Mouse (Mus musculus) kidney, adult 2 months (tissue): ENCODE data around the gene Srp54c. TPM values are rescaled to one million over a fixed set of nuclear protein-coding genes. Genes with fewer than 3 reads are reported as not detected.

ENCODE experiments used
- DNase-seq: peaks from one replicate; pipeline ENCODE4 v3.0.0; 2021
- H3K27ac ChIP-seq: fragments of 200-500 bp; 2 replicates; pipeline ENCODE4 v1.5.1; 2012; ENCODE audit warnings: low read depth, low read length, control low read depth, inconsistent platforms; ENCODE audit not compliant: insufficient read depth
- H3K27me3 ChIP-seq: fragments of 200-500 bp; replicated peaks from 2 replicates; pipeline ENCODE4 v1.6.1; 2012; ENCODE audit warnings: mild to moderate bottlenecking, moderate library complexity, low read length, inconsistent platforms; ENCODE audit not compliant: control insufficient read depth, insufficient read depth
- H3K36me3 ChIP-seq: fragments of 200-500 bp; 2 replicates; pipeline ENCODE4 v1.6.1; 2012; ENCODE audit warnings: mild to moderate bottlenecking, moderate library complexity, low read length, inconsistent platforms; ENCODE audit not compliant: control insufficient read depth, insufficient read depth
- H3K4me1 ChIP-seq: fragments of 200-500 bp; 2 replicates; pipeline ENCODE4 v1.6.1; 2011; ENCODE audit warnings: low read length; ENCODE audit not compliant: control insufficient read depth, insufficient read depth
- H3K4me3 ChIP-seq: fragments of 200-500 bp; 2 replicates; pipeline ENCODE4 v1.5.1; 2011; ENCODE audit warnings: mild to moderate bottlenecking, low read depth, low read length, control low read depth; ENCODE audit not compliant: insufficient read depth
- CTCF ChIP-seq: fragments of 200-500 bp; conservative IDR thresholded peaks from 2 replicates; pipeline ENCODE4 v1.5.1; 2011; ENCODE audit warnings: low read depth, mild to moderate bottlenecking, control low read depth, low read length, moderate library complexity, mixed read lengths; ENCODE audit not compliant: insufficient read depth, insufficient read length
- POLR2A ChIP-seq: fragments of 200-500 bp; IDR thresholded peaks from one replicate; pipeline ENCODE4 v1.6.1; 2011; ENCODE audit warnings: low read depth, low read length, control low read depth
- WGBS: fragments of 180-500 bp; shearing (Covaris S2); methylation state at CpG from one replicate; pipeline ENCODE4 v1.1.7; 2018; 5-methylcytosine and 5-hydroxymethylcytosine counted together
- polyA plus RNA-seq: library from polyadenylated mRNA; depleted of rRNA; stranded (reverse); fragments of >200 nt; gene quantifications from 2 replicates; pipeline ENCODE4 v1.2.3, GENCODE M21; 2012; rRNA removed

Gene Srp54c
- polyA plus RNA-seq, 1 experiment: 10.0 TPM

- WGBS: over 99% methylated on average over 4 of the region's 4 CpGs
- Histone ChIP-seq H3K27me3 (no peaks in the 10 kb centered on the region), H3K4me1 (peaks cover 4% of the 10 kb centered on the region), H3K36me3 (no peaks in the 10 kb centered on the region), H3K27ac (no peak overlapping the region), H3K4me3 (no peak overlapping the region)
- no peak for DNase-seq
- TF ChIP-seq CTCF (no peak), POLR2A (no peak)
These were observed 76.4 kb downstream of the Srp54c start for GRCm38 (mm10) chr12:55306371-55306770.

- WGBS: 86% methylated on average over 6 of the region's 6 CpGs
These were observed 77.6 kb downstream of the Srp54c start for GRCm38 (mm10) chr12:55307566-55307965.

GRCm38 (mm10) chr12:55308731-55309130, 78.8 kb downstream of the Srp54c start:
- Histone ChIP-seq H3K27me3 (no peaks in the 10 kb centered on the region), H3K27ac (no peak overlapping the region), H3K4me3 (no peak overlapping the region), H3K4me1 (no peaks in the 10 kb centered on the region), H3K36me3 (no peaks in the 10 kb centered on the region)
- TF ChIP-seq CTCF: no peak
- 44% methylated on average over 9 of the region's 9 CpGs for WGBS
- peak; percentile 68 for DNase-seq

More at GRCm38 (mm10) chr12:55307566-55307965, 77.6 kb downstream of the Srp54c start:
- Histone ChIP-seq H3K4me3 (no peak overlapping the region), H3K27me3 (no peaks in the 10 kb centered on the region), H3K27ac (no peak overlapping the region), H3K36me3 (no peaks in the 10 kb centered on the region), H3K4me1 (no peaks in the 10 kb centered on the region)
- no peak for DNase-seq
- no peak for TF ChIP-seq POLR2A
- TF ChIP-seq CTCF: no peak

GRCm38 (mm10) chr12:55309501-55309900, 79.5 kb downstream of the Srp54c start:
- Histone ChIP-seq H3K36me3 (no peaks in the 10 kb centered on the region), H3K4me3 (no peak overlapping the region), H3K27me3 (no peaks in the 10 kb centered on the region), H3K4me1 (no peaks in the 10 kb centered on the region), H3K27ac (no peak overlapping the region)
- no peak for DNase-seq
- no peak for TF ChIP-seq POLR2A
- no peak for TF ChIP-seq CTCF
- 83% methylated on average over 8 of the region's 8 CpGs for WGBS

- Histone ChIP-seq H3K27me3 (no peaks in the 10 kb centered on the region), H3K36me3 (no peaks in the 10 kb centered on the region), H3K4me1 (no peaks in the 10 kb centered on the region), H3K27ac (no peak overlapping the region), H3K4me3 (no peak overlapping the region)
- 86% methylated on average over 7 of the region's 7 CpGs for WGBS
- DNase-seq: no peak
- TF ChIP-seq CTCF (no peak), POLR2A (no peak)
These were observed 81.9 kb downstream of the Srp54c start for GRCm38 (mm10) chr12:55311841-55312240.

Other genes starting within 250 kb of the Srp54c start
- not detected in 2 replicates for gene Gm20403, start 243.6 kb upstream of the Srp54c start, polyA plus RNA-seq
- 2.6 and 3.8 TPM in 2 replicates for gene Baz1a, start 215.8 kb upstream of the Srp54c start, polyA plus RNA-seq
- 7.0 and 9.1 TPM in 2 replicates for gene 2700097O09Rik, start 150.1 kb upstream of the Srp54c start, polyA plus RNA-seq
- gene Srp54a, start 149.9 kb upstream of the Srp54c start, polyA plus RNA-seq: 12.8 and 14.5 TPM in 2 replicates
- gene Fam177a, start 105.7 kb upstream of the Srp54c start, polyA plus RNA-seq: 4.9 and 5.6 TPM in 2 replicates
- 12.6 and 13.3 TPM in 2 replicates for gene Srp54b, start 75.1 kb upstream of the Srp54c start, polyA plus RNA-seq
- gene 1700047I17Rik2, start 30.6 kb upstream of the Srp54c start, polyA plus RNA-seq: not detected in 2 replicates
- 12.5 and 13.2 TPM in 2 replicates for gene 1110008L16Rik, start 69.4 kb downstream of the Srp54c start, polyA plus RNA-seq
- gene Ppp2r3c, start 72.8 kb downstream of the Srp54c start, polyA plus RNA-seq: 1.9 and 3.0 TPM in 2 replicates
- 48.5 and 80.2 TPM in 2 replicates for gene Psma6, start 154.1 kb downstream of the Srp54c start, polyA plus RNA-seq